Mouse (Mus musculus) midbrain, embryonic 14.5 days (tissue): ENCODE results near the gene Fryl. TPM values are rescaled to one million over a fixed set of nuclear protein-coding genes. Genes with fewer than 3 reads are reported as not detected.

Source experiments
- ATAC-seq: fragments of 200-750 bp; cut with Nextera tagmentation; 2 replicates; pipeline ENCODE4 v1.8.0; 2017; ENCODE audit warnings: moderate number of reproducible peaks, moderate library complexity; ENCODE audit not compliant: low FRiP score, low TSS enrichment
- DNase-seq: peaks from one replicate; pipeline ENCODE4 v3.0.0-alpha.2; 2015
- H3K27ac ChIP-seq: fragments of 300-500 bp; sonication (generic); replicated peaks from 2 replicates; pipeline ENCODE4 v1.5.1; 2014; ENCODE audit warnings: mild to moderate bottlenecking, low read depth, low read length, moderate library complexity
- H3K27me3 ChIP-seq: fragments of 300-500 bp; sonication (generic); 2 replicates; pipeline ENCODE4 v1.6.1; 2014; ENCODE audit warnings: low read length, control low read depth, mixed read lengths; ENCODE audit not compliant: control insufficient read depth, insufficient read depth
- H3K36me3 ChIP-seq: fragments of 300-500 bp; sonication (generic); 2 replicates; pipeline ENCODE4 v1.6.1; 2014; ENCODE audit warnings: low read length, control low read depth; ENCODE audit not compliant: control insufficient read depth, insufficient read depth
- H3K4me1 ChIP-seq: fragments of 300-500 bp; sonication (generic); 2 replicates; pipeline ENCODE4 v1.6.1; 2014; ENCODE audit warnings: mild to moderate bottlenecking, antibody characterized with exemption, low read length, control low read depth; ENCODE audit not compliant: control insufficient read depth, insufficient read depth
- H3K4me2 ChIP-seq: fragments of 300-500 bp; sonication (generic); 2 replicates; pipeline ENCODE4 v1.6.1; 2014; ENCODE audit warnings: mild to moderate bottlenecking, low read length, moderate library complexity
- H3K4me3 ChIP-seq: fragments of 300-500 bp; sonication (generic); replicated peaks from 2 replicates; pipeline ENCODE4 v1.5.1; 2014; ENCODE audit warnings: low read depth, low read length
- H3K9ac ChIP-seq: fragments of 300-500 bp; sonication (generic); replicated peaks from 2 replicates; pipeline ENCODE4 v1.6.1; 2014; ENCODE audit warnings: mild to moderate bottlenecking, low read length, moderate library complexity
- H3K9me3 ChIP-seq: fragments of 300-500 bp; sonication (generic); 2 replicates; pipeline ENCODE4 v1.6.1; 2016; ENCODE audit warnings: low read length, control low read depth, mixed read lengths; ENCODE audit not compliant: control insufficient read depth
- WGBS: fragments of 180-500 bp; shearing (Covaris S2); extraction: QIAGEN DNeasy Blood & Tissue Kit; methylation state at CpG from one replicate; pipeline ENCODE4 v1.1.7; 2014; 5-methylcytosine and 5-hydroxymethylcytosine counted together
- polyA plus RNA-seq: library from polyadenylated mRNA; unstranded; fragments of >200 nt; fragmentation: Nextera tagmentation; extraction: Ambion mirVana; gene quantifications from 2 replicates; pipeline ENCODE4 v1.2.1, GENCODE M21; 2014

Fryl gene
- polyA plus RNA-seq, 1 experiment from 2014 or later = 48.5 TPM

GRCm38 (mm10) chr5:73141161-73141560 is 115.3 kb downstream of the Fryl start:
- H3K36me3 ChIP-seq = 0 out of 2 replicates have a peak, but pooled peaks cover 3% of the 10 kb centered on the region
- no peaks in the 10 kb centered on the region for H3K9me3 ChIP-seq
- no peak overlapping the region for H3K4me3 ChIP-seq
- no peak for DNase-seq
- no peak overlapping the region for H3K4me2 ChIP-seq
- no peaks in the 10 kb centered on the region for H3K27me3 ChIP-seq
- 92% methylated on average over 8 of the region's 8 CpGs for WGBS
- no peak overlapping the region for H3K9ac ChIP-seq
- H3K27ac ChIP-seq = no peak overlapping the region
- no peaks in the 10 kb centered on the region for H3K4me1 ChIP-seq
- ATAC-seq = no peak

- ATAC-seq = no peak
- H3K36me3 ChIP-seq = 0 out of 2 replicates have a peak, but pooled peaks cover 3% of the 10 kb centered on the region
- no peak overlapping the region for H3K27ac ChIP-seq
- H3K4me3 ChIP-seq = no peak overlapping the region
- H3K9me3 ChIP-seq = no peaks in the 10 kb centered on the region
- H3K4me1 ChIP-seq = no peaks in the 10 kb centered on the region
- no peak for DNase-seq
- 88% methylated on average over 9 of the region's 9 CpGs for WGBS
- H3K27me3 ChIP-seq = no peaks in the 10 kb centered on the region
- no peak overlapping the region for H3K9ac ChIP-seq
- H3K4me2 ChIP-seq = no peak overlapping the region
Observed at GRCm38 (mm10) chr5:73137561-73137960, 118.9 kb downstream of the Fryl start.

- ATAC-seq = no peak
- Histone ChIP-seq H3K4me3 (no peak overlapping the region), H3K4me1 (no peaks in the 10 kb centered on the region), H3K27ac (no peak overlapping the region), H3K9me3 (no peaks in the 10 kb centered on the region), H3K9ac (no peak overlapping the region), H3K4me2 (no peak overlapping the region), H3K27me3 (no peaks in the 10 kb centered on the region), H3K36me3 (0 out of 2 replicates have a peak, but pooled peaks cover 3% of the 10 kb centered on the region)
- 85% methylated on average over 2 of the region's 2 CpGs for WGBS
- no peak for DNase-seq
Observed at GRCm38 (mm10) chr5:73135959-73136358, 120.5 kb downstream of the Fryl start.

GRCm38 (mm10) chr5:73135131-73135530 is 121.3 kb downstream of the Fryl start:
- Histone ChIP-seq H3K9me3 (no peaks in the 10 kb centered on the region), H3K9ac (no peak overlapping the region), H3K27ac (no peak overlapping the region), H3K4me1 (no peaks in the 10 kb centered on the region), H3K4me3 (no peak overlapping the region), H3K36me3 (0 out of 2 replicates have a peak, but pooled peaks cover 2% of the 10 kb centered on the region), H3K4me2 (no peak overlapping the region), H3K27me3 (no peaks in the 10 kb centered on the region)
- no peak for DNase-seq
- 91% methylated on average over 11 of the region's 11 CpGs for WGBS
- no peak for ATAC-seq

GRCm38 (mm10) chr5:73133833-73134185 is 122.6 kb downstream of the Fryl start:
- Histone ChIP-seq H3K4me3 (no peak overlapping the region), H3K27me3 (no peaks in the 10 kb centered on the region), H3K9me3 (no peaks in the 10 kb centered on the region), H3K9ac (no peak overlapping the region), H3K4me1 (no peaks in the 10 kb centered on the region), H3K27ac (no peak overlapping the region), H3K4me2 (no peak overlapping the region), H3K36me3 (0 out of 2 replicates have a peak, but pooled peaks cover 5% of the 10 kb centered on the region)
- peak; percentile 81 for DNase-seq
- WGBS = 48% methylated on average over 5 of the region's 5 CpGs
- ATAC-seq = peak; percentile 20; the same call in 1 of the 2 replicates

GRCm38 (mm10) chr5:73132998-73133832 is 123.2 kb downstream of the Fryl start:
- Histone ChIP-seq H3K9ac (no peak overlapping the region), H3K4me3 (no peak overlapping the region), H3K4me2 (no peak overlapping the region), H3K27me3 (no peaks in the 10 kb centered on the region), H3K36me3 (0 out of 2 replicates have a peak, but pooled peaks cover 5% of the 10 kb centered on the region), H3K4me1 (no peaks in the 10 kb centered on the region), H3K27ac (no peak overlapping the region), H3K9me3 (no peaks in the 10 kb centered on the region)
- ATAC-seq (no peak), DNase-seq (no peak)
- 94% methylated on average over 29 of the region's 29 CpGs for WGBS

- Histone ChIP-seq H3K9me3 (no peaks in the 10 kb centered on the region), H3K36me3 (peaks cover 10% of the 10 kb centered on the region; the same call in 1 of the 2 replicates), H3K27me3 (no peaks in the 10 kb centered on the region), H3K27ac (no peak overlapping the region), H3K4me2 (no peak overlapping the region), H3K4me1 (no peaks in the 10 kb centered on the region), H3K4me3 (no peak overlapping the region), H3K9ac (no peak overlapping the region)
- no peak for DNase-seq
- no peak for ATAC-seq
- WGBS = 86% methylated on average over 6 of the region's 6 CpGs
Observed at GRCm38 (mm10) chr5:73130984-73131383, 125.4 kb downstream of the Fryl start.

- 31% methylated on average over 5 of the region's 5 CpGs for WGBS
- no peaks in the 10 kb centered on the region for H3K27me3 ChIP-seq
- no peaks in the 10 kb centered on the region for H3K4me1 ChIP-seq
- DNase-seq (peak; percentile 71), ATAC-seq (peak; percentile 55)
- no peak overlapping the region for H3K9ac ChIP-seq
- no peaks in the 10 kb centered on the region for H3K9me3 ChIP-seq
- H3K36me3 ChIP-seq = peaks cover 10% of the 10 kb centered on the region; the same call in 1 of the 2 replicates
- no peak overlapping the region for H3K4me3 ChIP-seq
- 0 out of 2 replicates have a peak overlapping the region, but pooled peaks have one; percentile 32 for H3K27ac ChIP-seq
- no peak overlapping the region for H3K4me2 ChIP-seq
Observed at GRCm38 (mm10) chr5:73129871-73130270, 126.5 kb downstream of the Fryl start.
